Mouse (Mus musculus): Measurements from ENCODE around the gene 1110004F10Rik.

DNA sequence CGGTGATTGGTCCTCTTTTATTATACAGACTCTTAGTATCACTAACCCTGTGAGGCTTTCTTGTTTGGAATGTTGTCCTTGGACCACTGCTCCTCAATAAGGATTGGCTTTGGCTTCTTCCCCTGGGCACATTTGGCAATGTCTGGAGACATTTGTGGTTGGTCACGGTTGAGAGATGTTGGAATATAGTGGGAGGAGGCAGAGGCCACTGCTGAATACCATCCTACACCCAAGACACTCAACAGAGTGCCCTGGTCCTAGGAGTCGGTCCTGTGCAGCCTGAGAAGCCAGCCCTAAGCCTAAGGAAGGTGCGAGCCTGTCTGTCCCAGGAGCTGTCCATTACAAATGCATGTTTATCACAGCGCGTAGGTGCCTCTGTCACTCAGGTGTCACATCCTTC, 72.3 kb downstream of the 1110004F10Rik start:
- TF ChIP-seq CTCF (IDR thresholded peaks at IDR 0.05; ENCODE audit: low read depth) (no peak), EP300 (IDR thresholded peaks at IDR 0.05; ENCODE audit: low read depth) (no peak)
